ENCODE assay signal across 17 mouse cellular contexts in the genomic region with DNA sequence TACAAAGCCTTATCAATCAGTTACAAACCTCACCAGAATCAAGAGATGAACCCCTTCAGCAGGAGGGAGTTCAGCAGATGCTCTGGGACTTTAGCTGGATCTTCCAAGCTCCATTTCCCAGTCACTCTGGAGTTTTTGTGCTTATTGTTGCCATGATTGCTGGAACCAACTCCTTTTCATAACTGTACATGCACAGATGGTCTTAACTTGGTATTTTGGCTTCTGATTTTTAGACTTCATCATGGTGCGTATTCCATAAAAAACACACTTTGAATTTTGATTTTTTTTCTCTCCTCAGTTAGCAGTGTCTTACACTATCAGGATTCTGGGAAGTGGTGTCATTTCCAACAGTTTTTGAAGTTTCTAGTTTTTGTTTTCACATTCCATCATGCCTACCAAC.
"Had no signal": no experiment of that assay in that cellular context is flagged by ENCODE, and none has a peak within 500 bp of the region (broad histone marks: within the 10 kb centered on the region; RNA-seq: fewer than 3 reads in every experiment).

No protein-coding gene starts in this region.

- H3K4me2 ChIP-seq: limb, embryonic 13.5 days; liver, embryonic 15.5 days; midbrain, embryonic 15.5 days; neural tube, embryonic 12.5 days; stomach, embryonic 15.5 days had no signal

- H3K27ac ChIP-seq: kidney, postnatal 0 days; limb, embryonic 13.5 days; liver, embryonic 15.5 days; midbrain, embryonic 10.5 days; midbrain, embryonic 15.5 days; neural tube, embryonic 12.5 days; stomach, embryonic 15.5 days had no signal

- H3K9ac ChIP-seq: limb, embryonic 13.5 days; liver, embryonic 15.5 days; midbrain, embryonic 15.5 days; neural tube, embryonic 12.5 days; stomach, embryonic 15.5 days had no signal

- H3K4me3 ChIP-seq: limb, embryonic 13.5 days; liver, embryonic 15.5 days; midbrain, embryonic 10.5 days; midbrain, embryonic 15.5 days; neural tube, embryonic 12.5 days; stomach, embryonic 15.5 days had no signal

- H3K27me3 ChIP-seq: limb, embryonic 13.5 days; liver, embryonic 15.5 days; midbrain, embryonic 15.5 days; neural tube, embryonic 12.5 days; stomach, embryonic 15.5 days had no signal

- H3K9me3 ChIP-seq: limb, embryonic 13.5 days; liver, embryonic 15.5 days; midbrain, embryonic 10.5 days; midbrain, embryonic 15.5 days; neural tube, embryonic 12.5 days; stomach, embryonic 15.5 days had no signal

- H3K36me3 ChIP-seq: limb, embryonic 13.5 days; liver, embryonic 15.5 days; midbrain, embryonic 10.5 days; midbrain, embryonic 15.5 days; neural tube, embryonic 12.5 days; stomach, embryonic 15.5 days had no signal

- DNase-seq: kidney, adult 8-10 months; kidney, postnatal 36 days; left cerebral cortex, postnatal 4 days; lung, adult 2 months; lung, postnatal 36 days; right cerebral cortex, postnatal 14 days; thymus, postnatal 36 days had no signal

- H3K4me1 ChIP-seq: limb, embryonic 13.5 days; liver, embryonic 15.5 days; midbrain, embryonic 10.5 days; midbrain, embryonic 15.5 days; neural tube, embryonic 12.5 days; stomach, embryonic 15.5 days had no signal

- ATAC-seq: inflammation-experienced regulatory T-cells, adult 6 months; intestine, postnatal 0 days; lung, postnatal 0 days; midbrain, embryonic 15.5 days had no signal
